Mouse (Mus musculus) adrenal gland, adult (tissue): ENCODE measurements around the gene Zfp384.

ENCODE experiments used
- DNase-seq, 2 experiments: peaks; one replicate each; pipeline ENCODE4 v3.0.0; 2022 to 2023; ENCODE audit warnings: low spot score in 1 of 2; ENCODE audit not compliant: inconsistent age in 2 of 2

The Zfp384 gene

DNA sequence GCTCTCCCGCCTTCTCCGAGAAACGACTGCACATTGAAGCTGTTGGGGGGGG lies at the start of gene Zfp384:
Gene Zfp384, plus strand, starts transcription at position 17 of the 52 bp plus-strand sequence.
- DNase-seq = no peak

DNA sequence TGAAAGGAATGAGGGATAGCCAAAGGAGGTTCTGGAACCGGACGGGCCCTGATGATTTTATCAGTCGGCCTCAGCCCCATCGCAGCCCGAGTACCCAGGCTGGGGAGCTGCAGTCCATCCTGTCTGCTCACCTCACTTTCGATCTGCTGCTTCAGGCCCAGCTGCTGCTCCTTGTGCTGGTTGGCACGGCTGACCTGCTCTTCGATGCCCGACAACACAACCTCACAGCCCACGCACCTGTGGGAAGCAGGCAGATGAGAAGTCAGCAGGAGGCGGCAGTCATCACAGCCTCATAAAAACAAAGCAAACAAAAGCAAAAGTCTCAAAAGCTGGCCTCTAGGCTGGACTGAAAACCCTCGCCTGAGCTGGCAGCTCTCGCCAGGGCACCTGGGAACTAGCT lies 49.0 kb upstream of the Zfp384 start:
- no peak for DNase-seq

DNA sequence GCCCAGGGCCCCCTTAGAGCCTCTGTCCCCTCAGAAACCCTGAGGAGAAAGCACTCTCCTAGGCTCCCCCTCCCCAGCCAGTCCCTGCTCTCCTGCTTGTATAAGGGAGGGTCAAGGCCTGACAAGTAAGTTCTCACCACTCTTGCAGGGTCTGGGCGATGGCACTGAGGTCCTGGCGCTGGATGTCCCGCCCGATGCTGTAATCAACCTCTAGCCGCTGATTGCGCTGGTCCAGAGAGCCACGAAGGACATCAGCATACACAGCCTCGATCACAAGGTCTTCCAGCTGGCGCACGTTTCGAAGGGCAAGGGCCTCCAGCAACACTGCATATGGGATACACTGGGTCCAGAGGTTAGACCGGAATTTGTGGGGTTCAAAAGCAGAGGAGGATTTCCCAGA lies 47.9 kb upstream of the Zfp384 start:
- DNase-seq = peak in 1 of 2 experiments; percentile 77

DNA sequence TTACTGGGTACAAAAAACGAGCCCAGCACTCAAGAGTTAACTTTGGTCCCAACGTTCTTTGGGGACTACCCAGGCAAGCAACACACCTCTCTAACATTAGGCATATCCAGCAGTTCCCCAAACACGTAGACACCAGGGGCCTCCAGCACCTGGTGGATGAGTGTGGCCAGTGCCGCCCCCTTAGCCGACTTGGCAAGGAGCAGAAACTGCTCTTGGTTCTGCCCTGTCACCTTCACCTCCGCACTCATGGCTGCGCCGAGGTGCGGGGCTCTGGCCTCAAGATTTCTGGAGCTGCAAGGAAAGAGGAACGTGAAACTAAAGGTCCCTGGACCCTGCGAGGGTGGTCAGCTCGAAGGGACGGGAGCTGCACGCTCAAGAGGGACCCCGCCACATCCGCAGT lies 44.3 kb upstream of the Zfp384 start:
- DNase-seq = no peak

DNA sequence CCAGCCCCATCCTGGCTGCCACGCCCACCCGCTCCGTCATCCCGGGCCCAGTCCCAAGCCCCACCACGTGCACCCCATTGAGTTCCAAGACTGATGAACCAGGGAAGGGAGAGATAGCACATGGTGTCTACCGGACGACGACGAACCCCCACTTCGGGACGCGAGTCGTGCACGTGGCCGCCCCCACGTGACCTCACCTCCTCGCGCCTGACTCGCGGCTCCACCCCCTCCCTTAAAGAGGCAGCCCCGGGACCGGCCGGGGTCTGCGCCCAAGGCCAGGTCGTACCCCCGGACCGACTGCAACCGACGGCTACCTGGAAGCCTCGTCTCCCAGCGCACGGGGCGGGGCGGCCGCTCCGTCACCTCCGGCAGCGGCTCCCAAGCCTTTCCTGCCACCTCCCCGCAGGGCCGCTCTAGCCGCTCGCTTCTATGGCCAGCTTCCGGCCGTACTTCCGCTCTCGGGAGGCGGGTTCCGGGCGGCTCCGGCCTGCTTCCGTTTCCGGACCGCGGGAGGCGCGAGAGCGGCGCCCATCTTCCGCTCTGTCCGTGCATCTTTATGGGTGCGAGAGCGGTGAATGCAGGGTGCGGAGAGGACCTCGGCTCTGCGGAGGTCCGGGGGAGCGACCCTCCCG lies 43.7 kb upstream of the Zfp384 start, which contains the start of gene Cops7a:
Gene Cops7a, minus strand, starts transcription at position 451 of the 632 bp plus-strand sequence.
- peak; percentile 97 to 99 for DNase-seq

DNA sequence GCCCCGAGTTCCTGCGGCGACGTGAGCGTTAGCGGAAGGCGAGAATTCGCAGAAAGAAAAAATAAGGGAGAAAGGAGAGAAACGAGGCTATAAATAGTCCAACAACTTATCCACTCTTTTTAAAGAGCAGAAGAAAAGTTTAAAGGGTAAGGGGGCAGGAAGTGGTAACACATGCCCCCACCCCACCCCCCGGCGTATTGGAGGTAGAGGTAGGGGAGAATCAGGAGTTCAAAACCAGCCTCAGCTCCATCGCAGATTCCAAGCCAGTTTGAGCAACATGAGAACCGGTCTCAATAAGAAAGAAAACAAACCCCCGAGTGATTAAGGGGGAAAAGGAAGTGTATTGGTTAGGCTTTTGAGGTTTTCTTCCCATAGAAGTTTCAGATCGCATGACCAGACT lies 43.2 kb upstream of the Zfp384 start:
- peak in 1 of 2 experiments; percentile 47 for DNase-seq

DNA sequence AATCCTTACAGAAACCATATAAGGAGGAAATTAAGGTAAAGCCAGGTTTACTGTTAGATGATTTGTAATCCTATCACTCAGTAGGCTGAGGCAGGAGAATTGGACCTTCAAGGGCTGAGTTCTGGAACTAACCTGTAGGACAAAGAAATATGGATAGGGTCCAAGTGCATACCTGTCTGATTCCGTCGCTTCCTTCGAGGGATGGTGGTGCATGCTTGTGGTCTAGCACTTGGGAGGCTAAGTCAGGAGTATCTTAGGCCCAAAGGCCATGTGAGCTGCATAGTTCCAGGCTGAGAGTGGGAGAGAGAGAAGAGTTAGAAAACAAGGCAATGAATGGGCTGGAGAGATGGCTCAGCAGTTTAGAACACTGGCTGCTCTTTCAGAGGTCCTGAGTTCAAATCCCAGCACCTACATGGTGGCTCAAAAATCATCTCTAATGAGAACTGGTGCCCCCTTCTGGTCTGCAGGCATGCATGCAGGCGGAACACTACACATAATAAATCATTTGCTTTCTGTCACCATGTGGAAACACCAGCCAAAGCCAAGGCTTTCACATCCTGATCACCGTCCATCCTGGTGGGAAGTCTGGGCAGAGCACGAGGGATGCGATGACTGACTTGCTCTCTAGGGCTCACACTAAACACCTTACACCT lies 42.4 kb upstream of the Zfp384 start:
- peak; percentile 20 to 69 for DNase-seq

DNA sequence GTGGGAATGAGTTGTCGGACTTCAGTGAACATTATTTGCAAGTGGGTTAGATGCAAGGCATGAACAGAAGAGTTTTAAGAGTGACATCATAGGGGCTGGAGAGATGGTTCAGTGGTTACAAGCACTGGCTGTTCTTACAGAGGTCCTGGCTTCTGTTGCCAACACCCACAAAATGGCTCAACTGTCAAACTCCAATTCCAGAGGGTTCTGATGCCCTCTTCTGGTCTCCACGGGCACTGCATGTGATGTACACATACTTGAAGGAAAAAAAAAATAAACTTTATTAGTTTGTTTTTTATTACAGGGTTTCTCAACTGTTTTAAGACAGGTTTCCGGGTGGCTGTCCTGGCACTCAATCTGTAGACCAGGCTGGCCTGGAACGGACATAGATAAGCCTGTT lies 41.2 kb upstream of the Zfp384 start:
- peak; percentile 31 to 78 for DNase-seq

DNA sequence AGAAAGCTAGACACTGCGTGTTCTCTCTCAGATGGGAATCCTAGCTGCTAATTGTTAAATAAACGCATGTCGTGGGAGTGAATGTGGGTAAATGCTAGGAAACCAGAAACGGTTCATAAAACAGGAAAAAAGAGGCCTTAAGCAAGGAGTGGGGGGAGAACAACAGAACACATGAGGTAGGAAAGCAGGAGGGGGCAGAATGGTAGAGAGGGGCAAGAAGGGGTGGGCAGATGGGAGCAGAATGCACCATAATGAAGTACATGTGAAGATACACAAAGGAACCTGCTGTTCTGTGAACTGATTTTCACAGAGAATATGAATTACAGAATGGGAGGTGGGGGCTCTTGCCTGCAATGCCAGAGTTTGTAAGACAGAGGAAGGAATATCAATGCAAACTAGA lies 16.7 kb upstream of the Zfp384 start:
- DNase-seq = no peak

DNA sequence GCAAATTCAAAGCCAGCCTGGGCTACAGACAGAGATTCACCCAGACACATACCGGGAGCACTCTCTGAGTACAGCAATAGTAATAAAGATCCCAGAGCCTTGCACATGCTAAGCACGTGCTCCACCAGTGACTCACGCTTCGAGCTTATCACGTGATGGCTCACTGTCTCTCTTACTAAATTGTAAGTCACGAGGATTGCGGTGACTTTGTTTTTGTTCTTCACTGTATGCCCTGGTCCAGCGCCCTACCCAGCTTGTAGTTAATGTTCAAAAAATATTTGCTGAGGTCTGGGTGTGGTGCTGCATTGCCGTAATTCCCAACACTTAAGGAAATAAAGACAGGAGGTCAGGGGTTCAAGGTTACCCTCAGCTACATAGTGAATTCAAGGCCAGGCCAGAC lies 15.6 kb upstream of the Zfp384 start:
- DNase-seq = peak; percentile 78 to 90

DNA sequence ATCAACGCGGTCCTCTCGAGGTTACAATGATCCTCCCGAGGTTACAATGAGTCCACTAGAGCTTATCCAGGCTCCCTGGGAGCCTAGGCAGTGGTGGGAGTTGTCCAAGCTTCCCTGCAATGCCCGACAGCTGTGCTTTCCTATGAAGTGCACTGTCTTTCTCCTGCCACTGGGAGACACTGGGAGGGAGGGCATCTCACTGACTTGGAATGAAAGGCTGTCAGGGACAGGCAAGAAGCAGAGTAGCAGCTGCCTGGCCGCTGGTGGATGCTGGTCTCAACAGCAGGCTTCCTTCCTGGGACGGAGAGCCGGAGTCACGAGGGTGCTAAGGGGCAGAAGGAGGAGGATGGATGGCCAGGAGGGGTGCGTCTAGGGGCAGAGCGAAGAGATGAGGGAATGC lies 15.1 kb upstream of the Zfp384 start:
- peak; percentile 58 to 78 for DNase-seq

DNA sequence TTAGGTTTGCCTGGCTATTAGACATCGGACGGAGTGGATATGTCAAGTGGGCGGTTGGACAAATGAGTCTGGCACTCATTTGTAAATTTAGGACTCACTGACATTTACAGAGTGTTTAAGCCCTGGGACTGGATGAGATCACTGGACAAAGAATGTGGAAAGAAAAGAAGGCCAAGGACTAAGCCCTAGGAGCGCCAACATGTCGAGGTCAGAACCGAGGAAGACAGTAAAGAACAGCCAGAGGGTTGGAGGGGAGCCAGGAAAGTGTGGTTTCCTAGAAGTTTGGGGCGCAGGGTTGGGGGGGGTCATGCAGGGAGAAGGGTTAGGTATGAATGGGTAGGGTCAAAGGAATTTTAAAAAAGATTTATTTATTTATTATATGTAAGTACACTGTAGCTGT lies 13.7 kb upstream of the Zfp384 start:
- peak; percentile 85 to 93 for DNase-seq

DNA sequence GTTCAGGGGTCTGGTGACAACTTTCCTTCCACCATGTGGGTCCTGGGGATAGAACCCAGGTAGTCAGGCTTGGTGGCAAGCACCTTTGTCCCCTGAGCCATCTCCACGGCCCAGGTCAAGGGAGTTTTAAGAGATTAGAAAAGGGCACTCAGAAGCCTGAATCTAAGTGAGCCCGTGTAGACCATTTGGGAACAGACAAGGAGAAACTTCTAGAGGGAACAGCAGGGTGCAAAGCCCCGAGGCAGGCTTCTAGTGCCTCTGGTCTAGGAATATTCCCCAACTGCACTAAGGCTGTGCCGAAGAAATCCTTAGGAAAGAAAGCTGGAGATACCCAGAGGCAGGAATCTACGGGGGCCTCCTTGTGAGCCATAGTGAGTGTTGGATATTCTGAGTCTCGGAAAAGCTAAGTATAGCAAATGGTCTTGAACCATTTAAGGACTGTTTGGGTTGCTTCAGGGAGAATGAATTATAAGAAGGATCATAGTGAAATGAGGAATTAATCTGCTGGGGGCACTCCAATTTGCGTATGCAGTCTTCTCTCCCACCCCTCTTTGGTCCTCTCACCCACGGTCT lies 13.0 kb upstream of the Zfp384 start:
- DNase-seq = no peak

DNA sequence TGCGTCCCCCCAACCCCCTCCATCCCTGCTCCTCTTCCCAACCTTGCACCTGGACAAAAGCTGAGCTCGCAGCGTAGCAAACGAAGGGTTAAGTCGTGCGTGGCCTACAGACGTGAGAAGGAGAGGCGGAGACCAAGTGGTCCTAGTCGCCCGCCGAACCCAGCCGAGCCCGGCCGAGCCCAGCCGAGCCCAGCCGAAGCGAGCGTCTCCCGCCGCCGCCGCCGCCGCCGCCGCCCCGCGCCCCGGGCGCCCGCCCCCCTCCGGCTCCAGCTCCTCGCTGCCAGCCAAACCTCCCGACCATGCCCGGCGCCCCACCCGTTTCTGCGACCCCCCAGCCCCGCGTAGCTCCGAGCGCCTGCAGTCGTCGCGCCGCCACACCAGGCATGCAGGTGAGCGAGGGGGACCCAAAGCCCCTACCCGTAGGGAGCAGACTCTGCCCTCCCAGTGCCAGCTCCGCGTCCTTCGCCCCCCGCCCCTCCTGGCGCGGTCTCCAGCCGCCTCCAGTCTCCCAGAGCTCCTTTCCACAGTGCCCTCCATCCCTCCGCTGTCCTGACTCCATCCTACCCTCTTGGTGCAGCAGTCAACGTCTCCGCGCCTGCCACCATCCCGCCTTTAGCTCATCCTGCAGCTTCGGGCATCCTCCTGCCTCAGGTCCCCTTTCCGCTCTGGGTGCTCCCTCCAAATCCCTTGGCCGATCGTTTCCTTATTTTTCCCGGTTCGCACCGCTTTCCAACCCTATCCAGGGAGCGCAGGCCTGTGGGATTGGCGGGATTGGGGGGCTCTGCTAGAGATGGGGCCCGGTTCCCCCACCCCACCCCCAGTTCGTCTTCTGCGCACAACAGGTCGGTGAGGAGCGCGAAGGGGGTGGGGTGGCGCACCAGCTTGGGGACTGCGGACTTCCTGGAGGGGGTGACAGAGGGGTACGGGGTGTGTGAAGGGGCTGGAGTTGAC lies 12.1 kb upstream of the Zfp384 start, which contains the start of gene Pianp:
Gene Pianp, plus strand, starts transcription at position 144 of the 951 bp plus-strand sequence.
- peak; percentile 77 to 90 for DNase-seq

DNA sequence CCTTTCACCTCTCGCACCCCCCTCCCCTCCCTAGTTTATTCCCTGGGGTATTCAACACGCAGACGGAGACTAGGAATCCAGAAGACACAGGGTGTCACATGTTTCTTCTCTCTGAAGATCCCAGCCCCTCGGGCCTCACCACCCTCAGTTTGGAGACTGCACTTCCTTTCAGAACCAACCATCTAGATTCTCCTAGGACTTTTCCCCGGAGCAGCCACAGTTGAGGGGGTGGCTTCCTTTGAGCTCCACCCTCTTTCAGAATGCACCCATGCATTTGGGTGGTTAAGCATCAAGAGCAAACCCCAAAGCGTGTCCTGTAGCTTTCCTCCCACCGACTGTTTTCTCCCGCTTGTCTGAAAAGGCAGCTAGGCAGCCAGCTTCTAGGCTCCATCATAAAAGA lies 10.9 kb upstream of the Zfp384 start:
- no peak for DNase-seq

DNA sequence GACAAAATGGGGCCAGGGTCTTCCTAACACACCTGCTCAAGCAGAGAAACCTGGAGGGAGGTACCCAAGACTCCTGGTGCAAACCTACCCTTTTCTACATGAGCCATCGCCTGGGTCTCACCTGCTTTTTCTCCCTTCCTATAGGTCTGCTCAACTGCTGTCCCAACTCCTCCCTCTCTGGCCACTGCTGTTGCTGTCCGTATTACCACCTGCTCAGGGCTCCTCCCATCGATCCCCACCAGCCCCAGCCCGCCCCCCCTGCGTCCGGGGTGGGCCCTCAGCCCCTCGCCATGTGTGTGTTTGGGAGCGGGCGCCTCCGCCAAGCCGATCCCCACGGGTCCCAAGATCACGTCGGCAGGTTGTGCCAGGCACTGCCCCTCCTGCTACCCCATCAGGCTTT lies 9.9 kb upstream of the Zfp384 start:
- DNase-seq = no peak

DNA sequence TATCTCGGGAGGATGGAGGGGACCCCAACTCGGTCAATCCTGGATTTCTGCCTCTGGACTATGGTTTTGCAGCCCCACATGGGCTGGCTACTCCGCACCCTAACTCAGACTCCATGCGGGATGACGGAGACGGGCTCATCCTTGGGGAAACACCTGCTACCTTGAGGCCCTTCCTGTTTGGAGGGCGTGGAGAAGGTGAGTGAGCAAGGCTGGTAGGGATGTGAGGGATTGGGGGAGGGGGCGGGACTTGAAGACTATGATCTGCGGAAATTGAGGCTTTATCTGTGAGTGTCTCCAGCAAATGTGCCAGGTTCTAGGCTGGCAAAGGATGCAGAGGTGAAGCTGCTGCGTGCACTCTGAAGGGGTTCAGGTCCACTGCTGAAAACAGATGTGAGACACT lies 9.4 kb upstream of the Zfp384 start:
- no peak for DNase-seq

DNA sequence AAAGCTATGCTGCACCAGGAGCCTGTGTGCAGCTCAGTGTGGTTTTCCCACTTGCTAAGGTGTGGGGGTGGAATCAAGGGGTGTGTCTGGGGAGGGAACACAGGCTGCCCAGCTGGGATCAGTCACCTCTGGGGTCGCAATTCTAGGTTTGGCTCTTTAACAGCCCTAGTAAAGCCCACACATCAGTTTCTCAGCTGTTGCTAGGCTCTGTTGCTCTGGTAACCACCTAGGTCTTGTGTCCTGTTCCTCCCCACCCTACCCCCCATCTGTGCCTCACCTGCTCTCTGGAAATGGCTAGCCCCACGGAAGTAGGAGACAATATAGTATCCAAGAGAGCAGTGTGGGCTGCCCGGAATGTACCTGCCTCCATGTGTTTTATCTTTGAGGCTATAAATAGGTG lies 5.2 kb upstream of the Zfp384 start:
- DNase-seq = no peak

DNA sequence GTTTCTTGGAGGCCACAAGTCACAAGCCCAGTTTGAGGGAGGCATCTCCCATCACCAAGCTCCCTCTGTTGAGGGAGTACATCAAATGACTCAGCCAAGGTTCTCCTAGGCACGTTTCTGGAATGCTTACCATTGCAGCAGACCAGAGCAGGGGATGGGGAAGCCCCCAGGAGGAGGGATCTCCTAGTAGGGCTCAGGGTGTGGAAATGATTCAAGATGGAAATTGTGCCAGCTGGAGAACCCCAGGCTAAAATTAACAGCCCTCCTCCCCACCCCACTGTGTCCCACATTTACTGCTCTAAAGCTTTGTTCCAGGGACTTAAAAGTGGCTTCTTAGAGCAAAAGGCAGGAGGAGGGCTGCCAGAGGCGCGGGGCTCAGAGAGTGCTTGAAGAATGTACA lies 3.9 kb upstream of the Zfp384 start:
- no peak for DNase-seq

DNA sequence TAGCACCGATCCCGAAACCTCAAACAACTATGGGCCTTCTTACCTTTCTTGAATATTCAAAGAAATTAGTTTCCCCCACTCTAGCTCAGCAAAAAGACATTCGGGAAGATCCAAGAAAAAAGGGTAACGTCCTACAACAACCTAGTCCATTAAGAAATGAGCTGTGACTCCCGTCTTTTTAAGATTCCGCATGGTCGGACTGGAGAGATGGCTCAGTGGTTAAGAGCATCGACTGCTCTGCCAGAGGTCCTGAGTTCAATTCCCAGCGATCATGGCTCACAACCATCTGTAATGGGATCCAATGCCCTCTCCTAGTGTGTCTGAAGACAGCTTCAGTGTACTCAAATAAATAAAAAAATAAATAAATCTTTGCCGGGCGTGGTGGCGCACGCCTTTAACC lies 885 bp upstream of the Zfp384 start:
- no peak for DNase-seq

DNA sequence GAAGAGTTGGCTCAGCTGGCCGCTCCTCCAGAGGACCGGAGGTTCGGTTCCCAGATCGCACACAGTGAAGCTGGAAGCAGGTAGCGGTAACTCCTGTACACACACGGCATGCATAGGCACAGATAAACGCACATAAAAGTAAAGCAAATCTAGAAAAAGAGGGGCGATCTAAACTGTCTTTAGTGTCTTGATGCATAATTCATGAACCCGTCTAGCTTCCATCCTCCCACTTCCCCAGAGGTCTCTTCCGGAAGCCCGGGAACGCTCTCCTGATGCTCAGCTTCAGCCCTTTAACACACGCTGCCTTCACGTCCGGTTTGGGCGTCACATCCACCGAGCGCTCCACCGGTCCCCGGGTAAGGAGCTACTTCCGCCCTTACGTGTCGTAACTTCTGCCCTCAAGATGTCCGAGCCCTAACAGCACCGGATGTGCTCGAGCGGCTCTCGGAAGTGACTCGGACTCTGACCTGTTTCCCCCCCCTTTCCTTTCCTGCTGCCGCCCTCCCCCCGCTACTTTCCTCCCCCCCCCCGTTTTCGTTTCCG lies 288 bp upstream of the Zfp384 start:
- peak; percentile 99 for DNase-seq
